Mouse (Mus musculus): ENCODE results near the gene Znfx1. TPM values are rescaled to one million over a fixed set of nuclear protein-coding genes. Genes with fewer than 3 reads are reported as not detected.

Znfx1 gene
- polyA plus RNA-seq, 1 experiment from 2014 or later: 7.9 TPM

- no peak for ATAC-seq (ENCODE audit: low read depth)
- 89% methylated on average over 3 of the region's 3 CpGs for WGBS
- no peaks in the 10 kb centered on the region for H3K9me3 ChIP-seq
- no peak overlapping the region for H3K4me2 ChIP-seq
- H3K27me3 ChIP-seq: no peaks in the 10 kb centered on the region
- no peak overlapping the region for H3K27ac ChIP-seq (replicated peaks)
- no peak overlapping the region for H3K4me3 ChIP-seq
- H3K4me1 ChIP-seq (replicated peaks): peaks cover 22% of the 10 kb centered on the region
- H3K9ac ChIP-seq: no peak overlapping the region
- no peaks in the 10 kb centered on the region for H3K36me3 ChIP-seq
Measured at GRCm38 (mm10) chr2:167080387-167080786, 17.6 kb upstream of the Znfx1 start.

GRCm38 (mm10) chr2:167079535-167080257 is 16.9 kb upstream of the Znfx1 start:
- ATAC-seq (ENCODE audit: low read depth): peak; percentile 49
- no peak overlapping the region for H3K27ac ChIP-seq (replicated peaks)
- 38% methylated on average over 18 of the region's 18 CpGs for WGBS

GRCm38 (mm10) chr2:167078931-167079495 is 16.2 kb upstream of the Znfx1 start:
- Histone ChIP-seq H3K4me1 (replicated peaks) (peaks cover 22% of the 10 kb centered on the region), H3K9me3 (no peaks in the 10 kb centered on the region), H3K4me2 (no peak overlapping the region; the same call in 1 of the 2 replicates), H3K27ac (replicated peaks) (no peak overlapping the region), H3K4me3 (no peak overlapping the region), H3K27me3 (no peaks in the 10 kb centered on the region), H3K9ac (0 out of 2 replicates have a peak overlapping the region, but pooled peaks have one; percentile 23), H3K36me3 (no peaks in the 10 kb centered on the region)
- 48% methylated on average over 9 of the region's 9 CpGs for WGBS
- peak; percentile 18; the same call in 1 of the 2 replicates for ATAC-seq (ENCODE audit: low read depth)

More at GRCm38 (mm10) chr2:167079535-167080257, 16.9 kb upstream of the Znfx1 start:
- peak overlapping the region; percentile 23 for H3K9ac ChIP-seq
- no peaks in the 10 kb centered on the region for H3K36me3 ChIP-seq
- H3K9me3 ChIP-seq: no peaks in the 10 kb centered on the region
- H3K4me1 ChIP-seq (replicated peaks): peaks cover 22% of the 10 kb centered on the region
- no peaks in the 10 kb centered on the region for H3K27me3 ChIP-seq
- H3K4me3 ChIP-seq: no peak overlapping the region
- H3K4me2 ChIP-seq: no peak overlapping the region

GRCm38 (mm10) chr2:167078486-167078885 is 15.7 kb upstream of the Znfx1 start:
- ATAC-seq (ENCODE audit: low read depth): no peak
- WGBS: 47% methylated on average over 7 of the region's 7 CpGs
- Histone ChIP-seq H3K9ac (no peak overlapping the region), H3K36me3 (no peaks in the 10 kb centered on the region), H3K27ac (replicated peaks) (no peak overlapping the region), H3K4me2 (no peak overlapping the region), H3K4me3 (no peak overlapping the region), H3K27me3 (no peaks in the 10 kb centered on the region), H3K9me3 (no peaks in the 10 kb centered on the region), H3K4me1 (replicated peaks) (peaks cover 22% of the 10 kb centered on the region)

- WGBS: 90% methylated on average over 11 of the region's 11 CpGs
- Histone ChIP-seq H3K4me1 (replicated peaks) (peaks cover 24% of the 10 kb centered on the region), H3K9ac (no peak overlapping the region), H3K27ac (replicated peaks) (no peak overlapping the region), H3K4me2 (no peak overlapping the region), H3K36me3 (no peaks in the 10 kb centered on the region), H3K27me3 (no peaks in the 10 kb centered on the region), H3K4me3 (no peak overlapping the region), H3K9me3 (no peaks in the 10 kb centered on the region)
- no peak for ATAC-seq (ENCODE audit: low read depth)
Measured at GRCm38 (mm10) chr2:167077199-167077962, 14.6 kb upstream of the Znfx1 start.

DNA sequence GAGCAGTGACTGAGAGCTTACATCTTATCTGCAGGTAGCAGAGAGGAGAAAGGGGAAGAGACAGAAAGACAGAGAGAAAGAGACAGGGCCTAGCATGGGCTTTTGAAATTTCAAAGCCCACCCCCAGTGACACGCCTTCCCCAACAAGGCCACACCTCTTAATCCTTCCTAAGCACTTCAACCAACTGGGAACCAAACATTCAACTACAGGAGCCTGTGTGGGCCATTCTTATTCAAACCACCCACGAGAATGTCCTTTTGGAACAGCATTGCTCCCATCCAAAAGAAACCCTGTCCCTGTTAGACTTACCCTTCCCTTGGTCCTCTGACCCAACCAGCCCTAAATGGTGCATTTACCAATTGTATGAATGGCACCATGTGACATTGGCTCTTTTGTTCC is 13.9 kb upstream of the Znfx1 start:
- H3K4me3 ChIP-seq: no peak overlapping the region
- H3K9ac ChIP-seq: no peak overlapping the region
- H3K4me1 ChIP-seq (replicated peaks): peaks cover 25% of the 10 kb centered on the region
- H3K27me3 ChIP-seq: no peaks in the 10 kb centered on the region
- no peak overlapping the region for H3K4me2 ChIP-seq
- ATAC-seq (ENCODE audit: low read depth): no peak
- no peaks in the 10 kb centered on the region for H3K9me3 ChIP-seq
- 66% methylated on average over 2 of the region's 2 CpGs for WGBS
- H3K36me3 ChIP-seq: no peaks in the 10 kb centered on the region
- no peak overlapping the region for H3K27ac ChIP-seq (replicated peaks)

DNA sequence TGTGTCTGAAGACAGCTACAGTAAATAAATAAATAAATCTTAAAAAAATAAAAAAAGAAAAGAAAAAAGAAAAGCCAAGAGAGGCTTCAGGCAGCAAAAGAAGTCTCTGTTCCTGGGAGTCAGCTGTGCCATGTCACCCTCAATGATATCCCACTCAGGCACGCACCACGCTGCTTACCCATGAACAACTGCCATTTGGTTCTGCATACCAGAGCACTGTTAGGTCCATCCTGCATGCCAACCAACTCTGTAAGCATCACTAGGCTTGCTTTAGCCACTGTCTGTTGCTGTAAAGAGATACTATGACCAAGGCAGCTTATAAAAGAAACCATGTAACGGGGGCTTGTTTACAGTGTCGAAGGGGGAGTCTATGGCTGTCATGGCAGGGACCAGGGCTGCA is 13.5 kb upstream of the Znfx1 start:
- Histone ChIP-seq H3K9me3 (no peaks in the 10 kb centered on the region), H3K4me2 (no peak overlapping the region), H3K4me3 (no peak overlapping the region), H3K36me3 (no peaks in the 10 kb centered on the region), H3K27me3 (no peaks in the 10 kb centered on the region), H3K9ac (no peak overlapping the region), H3K4me1 (replicated peaks) (peaks cover 22% of the 10 kb centered on the region), H3K27ac (replicated peaks) (no peak overlapping the region)
- 95% methylated on average over 4 of the region's 4 CpGs for WGBS
- ATAC-seq (ENCODE audit: low read depth): no peak

DNA sequence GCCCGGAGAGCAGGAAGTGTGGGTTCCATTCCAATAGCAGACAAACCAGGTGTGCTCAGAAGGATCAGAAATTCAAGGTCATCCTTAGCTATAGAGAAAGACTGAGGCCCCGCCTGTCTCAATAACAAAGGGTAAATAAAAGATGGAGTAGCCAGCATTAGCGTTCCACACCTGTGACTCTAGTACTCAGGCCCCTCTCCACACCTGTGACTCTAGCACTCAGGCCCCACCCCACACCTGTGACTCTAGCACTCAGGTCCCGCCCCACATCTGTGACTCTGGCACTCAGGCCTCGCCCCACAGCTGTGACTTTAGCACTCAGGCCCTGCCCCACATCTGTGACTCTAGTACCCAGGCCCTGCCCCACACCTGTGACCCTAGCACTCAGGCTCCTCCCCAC is 11.8 kb upstream of the Znfx1 start:
- H3K4me2 ChIP-seq: no peak overlapping the region
- H3K4me1 ChIP-seq (replicated peaks): peaks cover 26% of the 10 kb centered on the region
- H3K36me3 ChIP-seq: no peaks in the 10 kb centered on the region
- no peaks in the 10 kb centered on the region for H3K27me3 ChIP-seq
- no peak overlapping the region for H3K4me3 ChIP-seq
- WGBS: 94% methylated on average over 5 of the region's 5 CpGs
- no peak overlapping the region for H3K9ac ChIP-seq
- ATAC-seq (ENCODE audit: low read depth): no peak
- no peaks in the 10 kb centered on the region for H3K9me3 ChIP-seq
- no peak overlapping the region for H3K27ac ChIP-seq (replicated peaks)

DNA sequence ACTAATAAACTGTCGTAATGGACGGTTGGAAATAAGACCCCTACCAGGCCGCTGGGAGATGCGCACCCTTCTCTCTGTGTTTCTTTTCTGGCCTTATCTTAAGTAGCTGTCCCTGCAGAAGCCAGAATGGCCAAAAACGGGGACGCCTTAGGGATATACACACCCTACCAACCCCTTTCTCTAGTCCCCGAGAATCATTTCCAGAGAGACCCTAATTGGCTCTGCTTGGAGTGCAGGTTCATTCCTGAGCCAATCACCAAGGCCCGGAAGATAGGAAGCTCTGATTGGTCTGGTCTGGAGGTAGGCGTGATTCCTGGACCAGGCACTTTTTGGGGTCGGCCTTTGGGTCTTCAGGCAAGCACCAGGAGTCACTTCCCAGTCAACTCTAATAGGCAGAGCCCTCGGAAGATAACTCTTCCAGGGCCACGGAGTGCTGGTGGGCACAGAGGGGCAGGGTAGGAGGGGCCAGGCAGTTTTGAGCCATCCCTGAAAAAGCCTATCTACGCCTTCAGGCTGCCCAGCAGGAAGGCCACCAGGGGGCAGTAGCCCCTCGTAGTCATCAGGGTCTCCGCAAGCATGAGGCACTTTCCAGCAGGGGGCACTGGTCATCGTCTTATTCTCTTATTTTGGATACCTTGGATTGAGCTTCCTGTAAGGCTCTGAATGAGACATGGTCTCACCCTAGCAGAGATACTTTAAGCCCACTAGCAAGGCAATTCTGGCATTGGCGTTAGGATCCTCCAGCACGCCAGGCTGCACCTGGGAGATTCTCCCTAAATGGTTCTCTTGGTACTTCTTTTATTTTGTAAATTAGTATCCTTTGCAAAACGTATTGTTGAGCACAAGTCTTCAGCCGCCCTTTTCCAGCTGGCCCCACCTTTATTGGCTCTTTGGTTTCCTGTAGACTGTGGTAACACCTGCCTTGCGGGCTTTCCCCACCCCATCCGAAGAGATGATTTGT is 9.1 kb upstream of the Znfx1 start:
- Histone ChIP-seq H3K4me2 (peak overlapping the region; percentile 67), H3K9me3 (no peaks in the 10 kb centered on the region), H3K27ac (replicated peaks) (peak overlapping the region; percentile 88), H3K36me3 (peaks cover 4% of the 10 kb centered on the region), H3K9ac (peak overlapping the region; percentile 74), H3K4me3 (peak overlapping the region; percentile 48), H3K27me3 (no peaks in the 10 kb centered on the region), H3K4me1 (replicated peaks) (peaks cover 18% of the 10 kb centered on the region)
- 6% methylated on average over 22 of the region's 22 CpGs for WGBS
- ATAC-seq (ENCODE audit: low read depth): peak; percentile 97

DNA sequence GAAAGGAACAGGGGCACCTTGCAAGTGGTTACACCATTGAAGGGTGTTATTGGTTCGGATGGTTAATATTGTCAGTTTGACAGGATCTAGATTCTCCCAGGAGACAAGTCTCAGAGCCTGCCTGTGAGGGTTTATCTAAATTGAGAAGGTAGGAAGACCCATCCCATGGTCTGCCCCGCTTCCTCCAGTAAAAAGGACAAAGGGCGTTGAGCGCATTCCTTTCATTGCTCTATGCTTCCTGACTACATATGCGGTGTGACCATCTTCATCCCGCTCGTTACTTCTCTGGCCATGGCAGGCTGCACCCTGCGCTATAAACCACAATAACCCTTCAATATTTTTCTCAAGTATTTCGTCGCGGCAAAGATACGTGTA is 8.4 kb upstream of the Znfx1 start:
- peak; percentile 45 for ATAC-seq (ENCODE audit: low read depth)
- no peaks in the 10 kb centered on the region for H3K9me3 ChIP-seq
- 21% methylated on average over 12 of the region's 12 CpGs for WGBS
- peaks cover 18% of the 10 kb centered on the region for H3K4me1 ChIP-seq (replicated peaks)
- H3K4me3 ChIP-seq: peak overlapping the region; percentile 48
- H3K27me3 ChIP-seq: no peaks in the 10 kb centered on the region
- H3K9ac ChIP-seq: peak overlapping the region; percentile 74
- H3K4me2 ChIP-seq: peak overlapping the region; percentile 67
- peak overlapping the region; percentile 88 for H3K27ac ChIP-seq (replicated peaks)
- peaks cover 11% of the 10 kb centered on the region for H3K36me3 ChIP-seq

DNA sequence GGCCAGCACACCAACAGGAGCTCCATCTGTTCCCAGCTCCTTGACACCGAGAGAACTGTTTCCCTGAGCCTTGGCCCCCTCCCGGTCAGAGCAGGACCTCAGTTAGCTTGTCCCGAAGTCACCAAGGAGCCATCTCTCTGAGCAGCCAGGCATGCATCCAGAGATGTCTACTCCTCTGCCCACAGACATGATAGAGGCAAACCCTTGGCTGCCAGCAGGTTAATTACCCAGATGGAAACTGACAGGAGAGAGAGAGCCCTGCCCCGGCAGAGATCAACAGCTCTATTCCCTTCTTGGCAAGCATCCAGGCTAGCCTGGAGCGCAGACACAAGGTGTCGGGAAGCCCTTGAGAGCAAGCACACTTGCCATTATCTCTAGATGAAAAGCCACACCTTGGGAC is 7.5 kb upstream of the Znfx1 start:
- Histone ChIP-seq H3K36me3 (peaks cover 20% of the 10 kb centered on the region), H3K27me3 (no peaks in the 10 kb centered on the region), H3K27ac (replicated peaks) (0 out of 2 replicates have a peak overlapping the region, but pooled peaks have one; percentile 88), H3K4me1 (replicated peaks) (peaks cover 25% of the 10 kb centered on the region), H3K4me2 (no peak overlapping the region), H3K9ac (no peak overlapping the region), H3K9me3 (no peaks in the 10 kb centered on the region), H3K4me3 (no peak overlapping the region)
- 55% methylated on average over 6 of the region's 6 CpGs for WGBS
- ATAC-seq (ENCODE audit: low read depth): no peak

Data from neural tube, embryonic 13.5 days (tissue).